Mouse (Mus musculus) small intestine, adult 2 months (tissue): ENCODE results near the gene Usp7.

Experiments used
- CTCF ChIP-seq: fragments of 200-500 bp; IDR thresholded peaks from 2 replicates; pipeline ENCODE4 v1.5.1; 2012; ENCODE audit warnings: low read depth, mild to moderate bottlenecking, control low read depth, inconsistent platforms, low read length, moderate library complexity, mixed read lengths; ENCODE audit not compliant: insufficient replicate concordance, insufficient read length; ENCODE audit errors: extremely low read depth
- POLR2A ChIP-seq: fragments of 200-500 bp; IDR thresholded peaks from 2 replicates; pipeline ENCODE4 v1.6.1; 2012; ENCODE audit warnings: low read depth, mild to moderate bottlenecking, control low read depth, inconsistent platforms, low read length, moderate library complexity

DNA sequence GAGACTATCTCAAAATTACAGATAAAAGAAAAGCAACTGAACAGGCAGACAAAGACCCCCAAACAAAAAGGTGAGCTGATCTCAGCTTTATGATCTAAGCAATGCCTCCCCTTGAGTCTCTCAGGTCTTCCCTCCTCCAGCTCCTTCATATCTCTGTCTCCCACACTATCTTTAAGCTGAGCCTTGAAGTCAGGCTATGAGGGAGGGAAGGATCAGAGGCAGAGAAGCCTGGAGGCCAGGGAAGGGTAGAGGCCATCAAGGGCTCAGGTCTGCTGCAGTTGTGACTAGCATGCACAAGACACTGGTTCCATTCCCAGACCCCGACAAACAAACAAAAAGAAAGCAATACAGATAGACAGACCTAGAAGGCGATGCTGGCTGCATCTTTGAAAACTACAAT, 30.2 kb downstream of the Usp7 start:
- no peak for TF ChIP-seq POLR2A
- TF ChIP-seq CTCF: no peak
